Mouse (Mus musculus) CD4-positive, CD25-positive, alpha-beta regulatory T cell, adult 2 months (primary cell): ENCODE results near the gene Olfr263.

Source experiments
- DNase-seq: peaks from one replicate; pipeline ENCODE4 v3.0.0-alpha.2; 2012; ENCODE audit warnings: low read depth, low spot score

Olfr263 gene

DNA sequence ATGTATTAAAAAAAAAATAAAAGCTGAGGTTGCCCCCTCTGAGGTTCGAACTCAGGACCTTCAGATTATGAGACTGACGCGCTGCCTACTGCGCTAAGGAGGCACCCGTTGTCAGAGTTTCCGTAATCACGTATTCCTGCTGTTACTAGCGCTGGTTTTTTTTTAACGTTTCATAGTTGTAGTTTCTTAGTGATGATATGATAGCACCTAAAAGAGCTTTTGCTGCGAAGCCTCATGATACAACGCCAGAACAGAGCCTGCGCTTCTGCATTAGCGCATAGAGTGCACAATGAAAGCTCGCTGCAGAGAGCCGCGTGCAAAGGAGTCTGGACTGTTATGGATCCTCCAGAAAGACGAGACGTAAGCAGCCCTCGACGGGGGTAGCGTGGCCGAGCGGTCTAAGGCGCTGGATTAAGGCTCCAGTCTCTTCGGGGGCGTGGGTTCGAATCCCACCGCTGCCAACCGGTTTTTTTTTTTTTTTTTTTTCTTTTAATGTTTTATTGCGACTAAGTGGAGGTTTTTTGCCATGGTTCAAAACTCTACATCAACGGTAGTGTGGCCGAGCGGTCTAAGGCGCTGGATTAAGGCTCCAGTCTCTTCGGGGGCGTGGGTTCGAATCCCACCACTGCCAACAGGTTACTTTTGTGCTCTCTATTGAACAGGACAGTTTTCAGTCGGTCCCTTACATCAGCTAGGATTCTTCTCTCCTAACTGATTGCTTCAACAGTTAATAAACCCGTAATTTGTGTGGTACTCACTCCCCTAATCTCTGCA lies 40.4 kb downstream of the Olfr263 start:
- DNase-seq, result peak; percentile 90

DNA sequence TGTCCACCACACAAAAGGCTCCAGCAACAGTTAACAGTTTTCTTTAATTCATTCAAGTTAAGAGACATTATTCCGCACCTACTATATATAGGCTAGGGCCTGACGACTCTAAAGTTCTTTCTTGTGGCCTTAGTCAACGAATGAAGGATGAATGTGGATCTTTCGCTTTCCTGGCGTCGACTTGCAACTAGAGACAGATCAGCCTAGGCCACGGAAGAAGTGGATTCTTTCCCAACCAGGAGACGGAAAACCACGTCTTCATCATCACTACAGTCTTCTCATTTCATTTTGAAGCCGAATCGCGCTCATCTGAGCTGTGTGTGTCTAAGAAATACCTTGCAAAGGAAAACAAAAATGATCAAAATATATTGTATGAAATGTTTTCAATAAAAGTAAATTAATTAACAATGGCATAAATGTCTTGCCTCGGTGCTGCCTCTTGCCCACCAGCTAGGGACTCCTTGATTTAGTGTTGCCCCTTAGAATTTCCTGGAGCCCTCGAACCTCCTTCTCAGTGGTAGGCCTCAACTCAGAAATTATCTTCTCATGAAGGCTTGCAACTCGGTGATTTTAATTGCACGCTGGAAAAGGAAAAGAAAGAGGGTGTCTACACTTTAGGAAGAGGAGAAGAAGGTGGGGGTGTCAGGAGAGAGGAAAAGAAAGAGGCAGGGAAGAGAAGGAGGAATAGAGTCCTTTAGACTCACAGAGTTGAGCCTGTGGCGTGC lies 41.2 kb downstream of the Olfr263 start:
- DNase-seq, result no peak

DNA sequence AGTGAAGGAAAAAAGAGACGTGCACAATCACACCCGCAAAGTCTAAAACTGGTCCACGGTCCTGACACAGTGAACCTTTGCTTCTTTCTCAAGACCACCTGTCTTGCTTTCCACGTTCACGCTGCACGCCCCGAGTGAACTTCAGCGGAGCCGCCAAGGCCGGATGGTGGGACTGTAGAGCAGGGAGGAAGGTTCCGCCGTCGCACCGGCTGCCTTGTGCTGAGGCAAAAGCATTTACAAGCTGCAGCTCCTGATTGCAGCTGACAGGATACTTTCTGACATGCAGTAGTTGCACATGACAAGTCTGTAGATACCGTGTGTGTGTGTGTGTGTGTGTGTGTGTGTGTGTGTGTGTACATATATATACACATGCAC lies 41.7 kb downstream of the Olfr263 start:
- DNase-seq, result no peak

DNA sequence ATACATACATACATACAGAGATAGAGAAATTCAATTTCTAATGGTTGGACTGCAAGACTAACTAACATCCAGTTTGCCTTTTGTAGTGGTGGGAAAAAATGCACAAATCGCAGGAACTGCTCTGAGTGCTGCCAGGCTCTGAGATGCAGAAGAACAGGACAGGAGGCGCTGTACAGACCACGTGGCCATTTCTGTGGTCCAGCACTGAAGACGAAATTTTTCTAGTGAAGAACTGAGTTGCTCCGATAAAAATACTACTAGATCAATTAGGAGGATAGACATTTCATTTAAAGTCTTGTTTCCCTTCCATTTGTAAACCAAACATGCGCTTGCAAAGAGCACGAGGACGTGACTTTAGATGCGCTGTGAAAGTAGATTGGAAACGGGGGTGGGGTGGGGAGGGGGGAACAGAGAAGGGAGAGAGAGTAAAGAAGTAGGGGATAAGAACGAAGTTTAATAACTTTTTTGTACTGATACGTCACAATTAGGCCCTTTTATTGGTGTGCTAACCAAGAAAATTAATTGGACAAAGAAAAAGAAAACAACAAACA lies 42.2 kb downstream of the Olfr263 start:
- DNase-seq, result peak; percentile 44

DNA sequence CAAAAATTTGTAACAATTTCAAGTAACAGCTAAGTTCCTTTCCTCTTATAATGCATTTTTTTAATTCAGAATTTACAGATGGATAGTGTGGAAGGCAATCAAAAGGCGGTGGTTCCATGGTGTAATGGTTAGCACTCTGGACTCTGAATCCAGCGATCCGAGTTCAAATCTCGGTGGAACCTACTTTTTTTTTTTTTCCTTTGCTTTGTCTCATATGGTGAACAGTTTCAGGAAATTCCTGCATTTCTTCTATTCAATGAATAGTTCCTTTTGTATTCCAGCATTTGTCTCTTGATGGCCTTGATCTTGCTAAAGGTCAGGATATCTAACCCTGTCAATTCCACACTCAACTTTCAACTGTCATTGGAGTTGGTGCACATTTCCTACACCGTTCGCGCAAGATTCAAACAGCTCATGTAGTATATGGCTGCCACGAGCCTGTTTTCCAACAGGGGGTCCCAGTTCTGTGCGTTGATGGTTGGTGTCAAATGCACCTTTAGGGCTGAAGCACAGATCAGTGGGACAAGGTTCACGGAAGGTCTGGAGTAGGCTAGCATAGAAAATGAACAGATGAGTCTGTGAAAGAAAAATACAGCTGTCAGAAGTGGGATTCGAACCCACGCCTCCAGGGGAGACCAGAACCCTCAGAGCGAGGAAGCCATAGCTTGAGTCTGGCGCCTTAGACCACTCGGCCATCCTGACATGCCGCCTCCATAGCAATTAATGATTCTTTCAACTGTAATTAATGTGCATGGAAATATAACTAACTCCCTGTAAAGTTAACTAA lies 43.0 kb downstream of the Olfr263 start:
- DNase-seq, result peak; percentile 76

DNA sequence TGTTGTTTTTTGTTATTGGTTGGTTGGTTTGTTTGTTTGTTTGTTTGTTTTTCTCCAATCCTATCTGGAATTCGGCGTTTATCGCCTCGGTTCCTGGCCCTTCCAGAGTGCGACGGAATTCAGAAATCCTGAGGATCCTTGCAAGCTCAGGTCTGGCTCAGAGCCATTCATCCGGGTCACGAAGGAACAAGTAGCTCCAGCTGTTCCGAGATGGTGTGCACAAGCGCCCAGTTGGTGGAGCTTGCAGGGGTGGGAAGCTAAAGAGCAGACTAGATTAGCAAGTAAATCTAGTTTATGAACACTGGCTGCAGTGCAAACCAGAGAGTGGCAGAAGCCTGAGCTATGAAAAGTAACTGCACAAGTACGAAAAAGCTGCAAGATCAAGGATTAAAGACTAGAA lies 43.6 kb downstream of the Olfr263 start:
- DNase-seq, result peak; percentile 47

DNA sequence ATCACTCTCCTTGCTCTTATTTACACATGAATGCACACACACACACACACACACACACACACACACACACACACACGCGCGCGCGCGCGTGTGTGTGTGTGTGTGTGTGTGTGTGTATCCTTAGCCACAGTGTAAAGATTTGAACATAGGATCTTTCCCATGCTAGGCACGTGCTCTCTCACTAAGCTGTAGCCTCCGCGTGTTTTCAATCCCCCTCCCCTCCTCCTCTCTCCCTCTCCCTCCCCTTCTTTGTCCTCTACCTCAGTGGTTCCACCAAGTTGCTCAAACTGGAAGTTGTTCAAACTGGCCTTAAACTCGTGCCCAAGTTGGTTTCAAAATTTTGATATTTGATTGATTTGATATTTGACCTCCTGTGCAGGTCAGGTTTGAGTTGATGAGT lies 47.3 kb downstream of the Olfr263 start:
- DNase-seq, result no peak

DNA sequence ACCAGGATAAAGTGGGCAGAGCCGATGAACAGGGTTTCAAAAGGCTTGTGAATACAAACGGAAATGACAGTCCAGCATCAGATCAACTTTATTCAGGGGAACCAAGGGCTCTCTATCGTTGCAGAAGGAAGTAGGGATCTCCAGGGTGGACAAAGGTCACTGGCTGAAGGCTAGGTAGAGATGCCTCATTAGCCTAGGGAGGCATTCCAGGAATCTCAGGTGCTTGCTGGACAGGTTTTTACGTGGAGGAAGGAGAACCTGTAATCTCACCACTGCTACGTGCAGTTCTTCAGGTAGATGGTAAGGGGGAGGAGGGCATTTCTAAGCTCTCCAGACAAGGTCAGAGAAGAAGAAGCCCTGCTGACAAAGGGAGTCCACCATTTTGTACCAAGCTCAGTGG lies 48.2 kb downstream of the Olfr263 start:
- DNase-seq, result no peak

DNA sequence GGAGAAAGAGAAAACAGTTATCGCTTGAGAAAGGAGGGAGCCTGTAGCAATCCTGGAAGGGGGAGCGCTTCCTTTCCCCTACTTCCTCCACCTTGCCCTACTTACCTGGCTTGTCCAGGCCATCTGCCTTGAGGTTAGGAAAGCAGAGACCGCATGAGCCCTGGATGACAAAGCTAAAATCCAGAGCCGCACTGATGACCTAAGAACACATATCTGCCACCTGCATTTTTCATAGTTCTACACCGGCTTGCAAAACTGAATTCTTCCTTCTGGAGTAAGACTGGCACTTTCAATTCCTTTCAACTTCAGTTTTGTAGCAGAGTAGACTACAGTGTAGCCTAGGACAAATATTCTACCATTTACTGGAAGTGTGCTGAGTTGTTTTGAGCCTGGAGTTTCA lies 48.9 kb downstream of the Olfr263 start:
- no peak for DNase-seq

DNA sequence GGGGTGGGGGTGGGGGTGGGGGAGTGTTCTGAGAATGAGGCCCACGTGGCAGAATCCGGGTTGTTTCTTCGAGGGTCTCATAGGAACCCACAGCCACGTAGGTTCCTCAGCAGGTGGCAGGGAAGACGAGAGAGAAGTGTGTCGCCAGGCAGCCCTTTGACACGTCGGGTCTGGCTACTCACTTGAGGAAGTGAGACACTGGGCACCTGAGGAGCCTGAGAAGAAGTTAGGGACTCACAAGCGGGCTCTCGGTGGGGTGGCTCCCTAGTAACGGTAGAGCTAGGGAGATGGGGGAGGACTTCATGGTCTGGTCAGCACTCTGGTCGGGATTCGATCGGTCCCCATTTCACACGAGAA lies 49.9 kb downstream of the Olfr263 start, which contains the start of gene Trim27:
TSS of gene Trim27 (plus strand) at position 79 of the 357 bp plus-strand sequence.
- no peak for DNase-seq

DNA sequence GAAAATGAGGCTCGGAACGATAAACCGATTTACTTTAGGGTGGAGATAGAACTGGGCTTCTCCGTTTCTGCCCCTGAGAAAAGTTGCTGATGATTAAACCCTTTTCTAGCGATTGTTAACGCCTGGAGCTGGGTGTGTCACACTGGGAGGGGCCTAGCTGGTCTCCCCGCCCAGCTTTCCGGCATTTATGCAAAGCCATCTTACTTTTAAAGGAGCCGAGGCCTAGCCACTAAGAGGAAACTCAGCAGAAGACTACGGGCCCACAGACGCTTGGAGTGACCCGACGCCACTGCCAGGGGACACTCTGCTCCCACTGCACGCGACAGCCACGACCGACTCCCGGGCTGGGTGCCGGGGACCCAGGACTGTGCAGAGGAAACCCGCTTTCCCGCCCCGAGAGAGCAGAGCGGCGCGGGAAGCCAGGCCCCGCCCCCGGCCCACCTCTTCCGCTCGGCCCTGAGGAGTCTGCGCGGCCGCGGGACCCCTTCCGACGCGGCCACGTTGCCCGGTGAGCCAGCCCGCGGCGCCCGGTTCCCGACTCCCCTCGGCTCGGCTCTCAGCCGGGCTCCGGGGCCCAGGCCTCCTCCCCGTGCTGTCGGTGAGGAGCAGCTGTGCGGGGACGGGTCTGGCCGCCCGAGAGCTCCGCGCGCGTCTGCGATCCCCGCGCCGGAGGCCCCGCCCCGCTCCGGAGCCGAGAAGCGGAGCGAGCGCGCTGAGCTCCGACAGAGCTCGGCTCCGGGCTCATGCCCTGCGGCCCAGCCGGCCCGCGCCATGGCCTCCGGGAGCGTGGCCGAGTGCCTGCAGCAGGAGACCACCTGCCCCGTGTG lies 50.5 kb downstream of the Olfr263 start:
- DNase-seq, result peak; percentile 93

DNA sequence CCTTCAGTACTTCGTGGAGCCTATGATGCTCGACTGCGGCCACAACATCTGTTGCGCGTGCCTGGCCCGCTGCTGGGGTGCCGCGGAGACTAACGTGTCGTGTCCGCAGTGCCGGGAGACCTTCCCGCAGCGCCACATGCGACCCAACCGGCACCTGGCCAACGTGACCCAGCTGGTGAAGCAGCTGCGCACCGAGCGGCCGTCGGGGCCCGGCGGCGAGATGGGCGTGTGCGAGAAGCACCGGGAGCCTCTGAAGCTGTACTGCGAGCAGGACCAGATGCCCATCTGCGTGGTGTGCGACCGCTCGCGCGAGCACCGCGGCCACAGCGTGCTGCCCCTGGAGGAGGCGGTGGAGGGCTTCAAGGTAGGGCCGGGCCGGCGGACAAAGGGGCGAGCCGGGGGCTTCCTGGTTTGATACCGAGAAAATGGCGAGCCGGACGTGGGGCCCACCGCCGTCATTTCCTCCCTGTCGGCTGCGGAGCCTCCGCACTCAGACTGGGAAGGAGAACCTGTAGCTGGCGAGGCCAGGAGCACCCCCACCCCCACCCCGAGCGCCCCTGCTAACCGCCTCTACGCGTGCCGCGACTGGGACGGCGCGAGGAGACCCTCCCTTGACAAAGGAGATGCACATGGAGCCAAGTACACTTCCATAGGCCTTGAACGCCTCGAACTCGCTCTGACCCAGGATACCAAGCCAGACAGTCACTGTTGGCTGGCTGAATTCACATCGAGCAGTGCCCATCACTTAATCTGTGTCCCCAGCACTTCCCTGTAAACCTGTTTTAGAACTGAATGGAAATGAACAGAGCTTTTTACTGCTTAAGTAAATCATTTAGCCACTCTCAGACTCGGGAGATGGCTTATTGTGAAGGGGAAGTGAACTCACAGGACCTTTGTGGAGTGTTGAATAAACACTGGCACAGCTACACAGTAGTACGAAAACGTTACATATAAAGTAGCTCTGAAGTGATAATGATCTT lies 51.4 kb downstream of the Olfr263 start:
- DNase-seq, result peak; percentile 81

DNA sequence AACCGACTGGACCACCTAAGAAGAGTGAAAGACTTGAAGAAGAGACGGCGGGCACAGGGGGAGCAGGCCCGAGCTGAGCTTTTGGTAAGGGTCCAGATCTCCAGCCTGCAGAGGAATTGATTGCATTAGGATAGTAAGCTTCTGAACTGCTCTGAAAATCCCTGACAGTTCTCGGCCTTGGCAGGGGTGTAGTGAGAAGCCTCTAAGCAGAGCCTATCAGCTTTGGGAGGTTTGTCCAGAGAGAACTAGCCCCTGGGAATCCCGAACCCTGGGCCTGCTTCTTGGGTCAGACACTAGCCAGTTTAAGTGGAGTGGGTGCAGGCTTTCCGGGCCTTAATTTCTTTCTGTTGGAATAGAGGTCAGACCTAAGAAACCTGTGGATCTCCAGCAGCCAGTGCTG lies 52.6 kb downstream of the Olfr263 start:
- DNase-seq, result no peak

DNA sequence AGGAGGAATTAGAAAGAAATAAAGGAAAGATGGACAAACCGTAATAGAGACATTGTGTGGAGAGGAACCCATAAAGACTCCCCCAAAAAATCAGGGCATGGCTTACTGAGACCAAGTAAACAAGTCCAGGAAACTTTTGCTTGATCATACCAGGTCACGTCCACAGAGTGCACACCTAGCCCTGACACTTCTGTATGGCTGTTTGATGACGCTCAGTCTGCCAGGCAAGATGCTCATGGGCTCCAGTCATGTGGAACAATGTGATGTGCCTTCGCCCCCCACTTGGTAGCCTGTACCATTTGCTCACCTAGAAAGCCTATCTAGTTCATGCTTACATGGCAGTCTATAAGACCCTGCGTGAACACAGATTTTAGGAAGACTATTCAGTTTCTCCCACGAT lies 53.6 kb downstream of the Olfr263 start:
- no peak for DNase-seq

DNA sequence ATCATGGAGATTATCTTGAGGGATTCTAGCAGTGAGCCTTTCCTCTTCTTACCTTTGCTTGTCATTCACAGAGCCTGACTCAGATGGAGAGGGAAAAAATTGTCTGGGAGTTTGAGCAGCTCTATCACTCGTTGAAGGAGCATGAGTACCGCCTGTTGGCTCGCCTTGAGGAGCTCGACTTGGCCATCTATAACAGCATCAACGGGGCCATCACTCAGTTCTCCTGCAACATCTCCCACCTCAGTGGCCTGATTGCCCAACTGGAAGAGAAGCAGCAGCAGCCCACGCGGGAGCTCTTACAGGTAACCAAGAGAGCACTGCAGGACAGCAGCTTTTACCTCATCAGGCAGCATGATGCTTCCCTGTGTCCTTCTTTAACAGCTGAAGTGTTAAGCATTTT lies 54.2 kb downstream of the Olfr263 start:
- no peak for DNase-seq

DNA sequence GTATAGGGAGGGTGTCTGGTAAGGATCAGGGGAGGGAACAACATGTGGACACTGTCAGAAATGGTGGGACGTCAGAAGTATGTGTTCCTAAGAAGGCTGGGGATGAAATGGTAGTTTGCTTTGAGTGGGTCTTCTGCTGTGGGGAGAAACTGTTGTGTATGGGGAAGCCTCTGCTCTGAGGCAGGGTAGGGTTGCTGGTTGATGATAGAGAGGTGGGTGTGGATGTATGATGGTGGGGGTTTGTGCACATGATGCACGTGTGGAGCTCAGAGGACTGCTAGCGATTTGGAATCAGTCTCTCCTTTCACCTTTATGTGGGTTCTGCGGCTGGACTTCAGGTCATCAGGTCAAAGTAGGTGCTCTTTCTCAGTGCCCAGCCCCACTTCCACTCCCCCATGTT lies 56.1 kb downstream of the Olfr263 start:
- no peak for DNase-seq
